Mouse (Mus musculus) thymus, adult 2 months (tissue): Measurements from ENCODE around the gene Wdr34. TPM values are rescaled to one million over a fixed set of nuclear protein-coding genes. Genes with fewer than 3 reads are reported as not detected.
A peak's percentile ranks its signal among the peaks of the same experiment; 100 is the strongest.

Source experiments
- DNase-seq: peaks from one replicate; pipeline ENCODE4 v3.0.0; 2021
- H3K27ac ChIP-seq: fragments of 200-500 bp; 2 replicates; pipeline ENCODE4 v1.5.1; 2012; ENCODE audit warnings: low read length, control low read depth; ENCODE audit not compliant: control insufficient read depth, insufficient read depth
- H3K27me3 ChIP-seq: fragments of 200-500 bp; 2 replicates; pipeline ENCODE4 v1.6.1; 2012; ENCODE audit warnings: mild to moderate bottlenecking, low read length, moderate library complexity, mixed read lengths; ENCODE audit not compliant: control insufficient read depth, insufficient read depth
- H3K36me3 ChIP-seq: fragments of 200-500 bp; 2 replicates; pipeline ENCODE4 v1.6.1; 2012; ENCODE audit warnings: mild to moderate bottlenecking, low read length, moderate library complexity; ENCODE audit not compliant: control insufficient read depth, insufficient read depth
- H3K4me1 ChIP-seq: fragments of 200-500 bp; replicated peaks from 2 replicates; pipeline ENCODE4 v1.6.1; 2012; ENCODE audit warnings: low read length; ENCODE audit not compliant: control insufficient read depth, insufficient read depth
- H3K4me3 ChIP-seq: fragments of 200-500 bp; 2 replicates; pipeline ENCODE4 v1.5.1; 2012; ENCODE audit warnings: mild to moderate bottlenecking, low read length, control low read depth, moderate library complexity; ENCODE audit not compliant: control insufficient read depth, insufficient read depth
- CTCF ChIP-seq: fragments of 200-500 bp; IDR thresholded peaks from 2 replicates; pipeline ENCODE4 v1.5.1; 2012; ENCODE audit warnings: mild to moderate bottlenecking, control low read depth, low read length, moderate library complexity, borderline replicate concordance; ENCODE audit not compliant: control insufficient read depth, poor library complexity, insufficient read depth; ENCODE audit errors: extremely low read depth
- POLR2A ChIP-seq: fragments of 200-500 bp; IDR thresholded peaks from 2 replicates; pipeline ENCODE4 v1.6.1; 2012; ENCODE audit warnings: mild to moderate bottlenecking, low read length, control low read depth, moderate library complexity; ENCODE audit not compliant: control insufficient read depth, poor library complexity, insufficient read depth; ENCODE audit errors: extremely low read depth
- WGBS: fragments of 180-500 bp; shearing (Covaris S2); methylation state at CpG from one replicate; pipeline ENCODE4 v1.1.7; 2018; 5-methylcytosine and 5-hydroxymethylcytosine counted together
- polyA plus RNA-seq: library from polyadenylated mRNA; depleted of rRNA; stranded (reverse); fragments of >200 nt; gene quantifications from 2 replicates; pipeline ENCODE4 v1.2.3, GENCODE M21; 2012

Gene Wdr34
- polyA plus RNA-seq, 1 experiment, result 18.3 TPM

DNA sequence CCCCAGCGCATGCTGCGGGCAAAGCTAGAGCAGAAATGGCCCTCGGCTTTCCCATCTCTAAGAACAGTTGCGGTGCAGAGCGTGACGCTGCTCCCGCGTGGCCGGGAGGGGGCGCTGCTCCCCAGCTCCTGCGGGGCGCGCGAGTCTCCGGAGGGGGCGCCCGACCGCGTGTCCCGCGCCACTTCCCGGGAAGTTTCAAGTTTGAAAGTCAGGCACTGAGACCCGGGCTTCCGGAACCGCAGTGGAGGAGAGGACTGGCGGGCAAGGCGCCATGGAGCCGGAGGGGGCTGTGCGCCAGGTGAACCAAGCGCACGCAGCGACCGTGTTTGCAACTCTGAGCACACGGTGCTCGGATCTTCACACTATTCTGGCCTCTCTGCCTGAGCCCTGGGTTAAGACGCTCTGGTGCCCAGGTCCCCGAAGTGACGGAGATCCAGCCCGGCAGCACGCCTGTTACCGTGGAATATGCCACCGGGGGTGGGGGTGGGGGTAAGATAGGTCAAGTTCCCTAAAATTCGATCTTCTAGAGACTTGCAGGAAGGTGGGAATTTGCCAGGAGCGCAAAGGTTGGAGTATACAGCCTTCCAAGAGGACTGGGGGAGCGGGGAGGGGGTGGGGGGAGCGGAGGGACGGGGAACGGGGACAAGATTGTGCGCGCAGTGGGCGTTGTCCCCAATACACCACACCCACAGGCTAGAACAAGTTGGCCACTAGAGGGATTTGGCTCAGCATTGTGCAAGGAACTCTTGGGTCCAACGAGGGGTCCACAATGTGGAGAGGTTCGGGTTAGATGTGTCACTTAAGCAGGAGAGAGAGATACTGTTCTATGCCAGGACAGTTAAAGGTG lies 29.0 kb upstream of the Wdr34 start, which contains the start of gene Pkn3:
TSS of gene Pkn3 (plus strand) at position 183 of the 847 bp plus-strand sequence.
- TF ChIP-seq CTCF (peak; percentile 100), POLR2A (peak; percentile 35; the same call in 1 of the 2 replicates)
- Histone ChIP-seq H3K36me3 (no peaks in the 10 kb centered on the region), H3K4me1 (peaks cover 14% of the 10 kb centered on the region), H3K4me3 (peak within 1 kb of the TSS; percentile 61), H3K27me3 (no peaks in the 10 kb centered on the region), H3K27ac (peak within 1 kb of the TSS; percentile 21; the same call in 1 of the 2 replicates)
- peak; percentile 77 for DNase-seq
- under 1% methylated on average over 53 of the region's 53 CpGs for WGBS

DNA sequence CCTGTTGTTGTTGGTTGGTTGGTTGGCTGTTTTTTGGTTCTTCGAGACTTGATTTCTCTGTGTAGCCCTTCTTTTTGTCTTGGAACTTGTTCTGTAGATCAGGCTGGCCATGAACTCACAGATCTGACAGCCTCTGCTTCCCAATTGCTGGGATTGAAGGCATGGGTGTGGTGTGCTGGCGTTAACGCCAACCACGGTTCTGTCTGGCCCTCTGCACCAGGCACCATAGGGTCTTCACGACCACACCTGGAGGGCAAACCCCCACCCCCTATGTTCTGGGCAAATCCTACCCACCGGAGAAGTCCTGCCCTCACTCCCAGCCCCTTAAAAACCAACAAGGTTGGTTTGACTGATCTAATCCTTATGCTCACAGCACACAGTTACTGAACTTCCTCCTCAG lies 28.3 kb upstream of the Wdr34 start:
- Histone ChIP-seq H3K4me3 (no peak overlapping the region), H3K36me3 (no peaks in the 10 kb centered on the region), H3K4me1 (peaks cover 14% of the 10 kb centered on the region), H3K27ac (no peak overlapping the region), H3K27me3 (no peaks in the 10 kb centered on the region)
- DNase-seq, result no peak
- no peak for TF ChIP-seq POLR2A
- no peak for TF ChIP-seq CTCF
- WGBS, result 70% methylated on average over 6 of the region's 6 CpGs

DNA sequence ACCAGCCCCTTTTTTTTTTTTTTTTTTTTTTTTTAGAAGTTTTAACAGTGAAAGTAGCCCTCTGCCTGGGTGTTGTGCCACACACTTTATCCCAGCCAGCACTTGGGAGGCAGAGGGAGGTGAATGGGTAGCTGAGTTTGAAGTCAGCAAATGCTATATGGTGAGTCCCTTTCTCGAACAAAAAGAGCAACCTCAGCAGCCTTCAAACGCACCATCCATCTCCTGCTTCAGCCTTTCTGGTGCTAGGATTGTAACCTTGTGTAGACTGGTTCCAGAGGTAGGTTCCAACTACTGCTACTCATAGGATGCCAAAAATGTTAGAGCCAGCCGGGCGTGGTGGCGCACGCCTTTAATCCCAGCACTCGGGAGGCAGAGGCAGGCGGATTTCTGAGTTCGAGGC lies 27.8 kb upstream of the Wdr34 start:
- no peak for TF ChIP-seq CTCF
- no peak for TF ChIP-seq POLR2A
- DNase-seq, result no peak
- Histone ChIP-seq H3K27ac (no peak overlapping the region), H3K4me3 (no peak overlapping the region), H3K36me3 (no peaks in the 10 kb centered on the region), H3K4me1 (peaks cover 14% of the 10 kb centered on the region), H3K27me3 (no peaks in the 10 kb centered on the region)
- whole genome bisulfite sequencing, result 95% methylated on average over 9 of the region's 9 CpGs

DNA sequence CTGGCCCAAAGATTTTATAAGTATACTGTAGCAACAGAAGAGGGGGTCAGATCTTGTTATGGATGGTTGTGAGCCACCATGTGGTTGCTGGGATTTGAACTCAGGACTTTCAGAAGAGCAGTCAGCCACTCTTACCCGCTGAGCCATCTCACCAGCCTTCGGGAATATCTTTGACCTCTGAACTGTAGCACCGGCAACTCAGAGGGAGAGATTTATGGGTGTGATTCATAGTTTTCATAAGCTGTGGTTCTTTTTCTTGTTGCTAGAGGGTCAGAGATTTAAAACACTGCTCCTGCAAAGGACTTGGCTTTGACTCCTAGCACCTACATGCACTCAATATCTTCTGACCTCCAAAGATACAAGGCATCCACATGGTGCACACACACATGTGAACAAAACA lies 26.9 kb upstream of the Wdr34 start:
- H3K27ac ChIP-seq, result no peak overlapping the region
- H3K4me1 ChIP-seq, result peaks cover 14% of the 10 kb centered on the region
- H3K36me3 ChIP-seq, result peaks cover 2% of the 10 kb centered on the region; the same call in 1 of the 2 replicates
- no peak for DNase-seq
- no peak overlapping the region for H3K4me3 ChIP-seq
- H3K27me3 ChIP-seq, result no peaks in the 10 kb centered on the region
- TF ChIP-seq CTCF (no peak), POLR2A (no peak)
- WGBS, result 91% methylated on average over 3 of the region's 3 CpGs

DNA sequence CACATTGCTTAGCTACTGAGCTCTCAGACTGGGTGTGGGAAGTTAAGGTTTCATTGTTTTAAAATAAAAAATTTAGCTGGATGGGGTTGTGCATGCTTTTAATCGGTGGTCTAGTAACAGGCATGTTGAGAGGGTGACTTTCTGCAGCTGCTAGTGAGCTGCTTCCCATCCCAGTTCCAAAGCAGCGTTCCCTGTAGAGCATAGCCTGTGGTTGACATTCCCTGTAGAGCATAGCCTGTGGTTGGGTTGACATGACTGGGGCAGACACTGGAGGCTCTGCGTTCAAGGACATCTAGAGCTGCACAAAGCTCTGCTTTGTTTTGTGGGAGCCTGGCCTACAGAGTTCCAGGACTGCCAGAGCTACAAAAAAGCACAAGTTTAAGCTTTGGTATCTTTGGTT lies 24.6 kb upstream of the Wdr34 start:
- H3K4me1 ChIP-seq, result peaks cover 4% of the 10 kb centered on the region; the same call in 1 of the 2 replicates
- H3K27ac ChIP-seq, result no peak overlapping the region
- no peak for DNase-seq
- WGBS, result 90% methylated on average over 3 of the region's 3 CpGs
- H3K36me3 ChIP-seq, result peaks cover 22% of the 10 kb centered on the region
- no peak overlapping the region for H3K4me3 ChIP-seq
- no peak for TF ChIP-seq POLR2A
- no peak for TF ChIP-seq CTCF
- no peaks in the 10 kb centered on the region for H3K27me3 ChIP-seq

DNA sequence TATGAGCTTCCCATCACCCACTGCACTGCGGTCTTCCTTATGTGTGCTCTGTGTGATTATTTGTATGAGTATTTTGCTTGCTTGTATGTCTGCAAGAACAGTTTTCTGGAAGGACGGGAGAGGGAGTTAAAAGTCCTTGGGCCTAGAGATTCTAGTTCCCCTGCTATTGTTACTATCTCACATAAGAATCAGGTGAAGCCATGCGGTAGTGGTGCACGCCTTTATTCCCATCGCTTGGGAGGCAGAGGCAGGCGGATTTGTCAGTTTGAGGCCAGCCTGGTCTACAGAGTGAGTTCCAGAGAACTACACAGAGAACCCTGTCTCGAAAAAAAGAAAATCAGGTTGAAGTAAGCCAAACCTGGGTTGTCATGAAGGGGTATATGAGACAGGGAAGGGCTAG lies 24.2 kb upstream of the Wdr34 start:
- peaks cover 4% of the 10 kb centered on the region; the same call in 1 of the 2 replicates for H3K4me1 ChIP-seq
- no peak for DNase-seq
- H3K36me3 ChIP-seq, result peaks cover 22% of the 10 kb centered on the region
- no peak overlapping the region for H3K27ac ChIP-seq
- 95% methylated on average over 7 of the region's 7 CpGs for WGBS
- H3K4me3 ChIP-seq, result no peak overlapping the region
- TF ChIP-seq POLR2A (no peak), CTCF (no peak)
- H3K27me3 ChIP-seq, result no peaks in the 10 kb centered on the region
